Mouse (Mus musculus): ENCODE measurements at regions not wholly inside any gene's neighbourhood (a gene's known extent, or its start where the extent isn't known, plus 50 kb on each side); places are given as distances from the start of the nearest gene placed in this dataset.

DNA sequence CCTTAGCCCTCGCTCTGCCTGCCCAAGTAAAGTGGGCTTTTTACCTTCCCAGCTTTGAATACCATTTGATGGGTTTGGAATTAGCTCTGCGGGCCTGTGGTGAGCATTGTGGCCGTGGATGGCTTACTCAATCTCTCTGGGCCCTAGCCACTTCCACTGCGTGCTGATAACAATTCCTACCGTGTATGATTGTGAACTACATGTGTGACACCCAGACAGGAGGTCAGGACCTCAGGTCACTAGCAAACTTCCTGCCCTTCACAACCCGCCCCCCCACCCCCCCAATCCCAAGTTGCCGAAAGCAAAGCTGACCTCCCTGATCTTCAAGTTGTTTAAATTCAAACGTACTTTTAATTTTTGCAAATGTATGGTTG, 231.9 kb downstream of the 4933412E24Rik start:
- DNase-seq = no peak

DNA sequence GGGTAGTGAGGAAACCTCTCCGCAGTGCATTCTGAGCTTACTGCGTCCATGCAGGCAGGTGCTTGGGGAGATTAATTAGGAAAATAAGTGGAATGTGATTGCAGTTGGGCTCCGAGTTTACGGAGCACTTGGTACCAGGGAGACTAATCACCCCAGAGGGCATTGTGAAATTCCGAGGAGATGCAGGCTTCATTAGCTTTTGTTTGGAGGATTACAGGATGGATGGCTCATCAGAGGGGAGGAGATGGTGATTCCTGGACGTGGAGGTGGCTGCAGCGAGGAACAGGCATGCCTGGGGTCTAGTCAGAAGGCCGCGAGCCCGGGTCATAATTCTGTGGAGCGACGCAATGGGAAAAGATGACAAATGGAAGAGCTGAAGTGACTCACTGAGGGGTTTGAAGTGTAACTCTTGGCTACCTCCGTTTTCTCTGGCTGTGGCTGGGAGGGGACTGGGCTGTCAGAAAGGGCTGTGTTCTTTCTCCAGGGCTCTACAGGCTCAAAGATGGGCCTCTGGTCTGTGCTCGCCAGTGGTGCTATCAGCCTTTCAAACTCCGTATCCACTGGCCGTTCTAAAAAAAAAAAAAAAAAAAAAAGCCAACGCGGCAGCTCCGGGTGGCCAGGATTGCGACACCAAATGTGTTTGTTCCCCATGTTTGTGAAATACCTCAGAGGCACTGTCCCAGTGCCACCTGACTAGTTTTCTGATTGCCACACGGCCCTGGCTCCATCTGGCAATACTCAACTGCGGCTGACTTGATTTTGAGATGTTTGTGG, 232.4 kb downstream of the 4933412E24Rik start:
- peak; percentile 55 for DNase-seq

DNA sequence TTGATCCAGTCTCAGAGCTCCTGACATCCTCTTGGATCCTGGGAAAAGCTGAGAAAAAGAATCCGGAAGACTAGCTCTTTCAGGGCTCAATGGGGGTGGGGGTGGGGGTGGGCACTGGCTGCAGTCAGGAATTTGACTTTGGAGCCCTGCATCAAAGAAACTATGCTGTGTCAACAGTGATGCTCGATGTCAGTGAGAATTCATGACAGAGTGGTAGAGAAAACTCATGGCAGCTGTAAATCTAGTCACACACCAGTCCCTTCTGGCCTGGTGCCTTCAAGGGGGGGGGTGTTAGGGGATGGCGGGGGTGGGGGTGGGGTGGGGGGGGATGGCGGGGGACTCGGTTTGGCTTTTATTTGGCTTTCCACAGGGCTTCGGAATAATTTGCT, 233.0 kb downstream of the 4933412E24Rik start:
- no peak for DNase-seq

DNA sequence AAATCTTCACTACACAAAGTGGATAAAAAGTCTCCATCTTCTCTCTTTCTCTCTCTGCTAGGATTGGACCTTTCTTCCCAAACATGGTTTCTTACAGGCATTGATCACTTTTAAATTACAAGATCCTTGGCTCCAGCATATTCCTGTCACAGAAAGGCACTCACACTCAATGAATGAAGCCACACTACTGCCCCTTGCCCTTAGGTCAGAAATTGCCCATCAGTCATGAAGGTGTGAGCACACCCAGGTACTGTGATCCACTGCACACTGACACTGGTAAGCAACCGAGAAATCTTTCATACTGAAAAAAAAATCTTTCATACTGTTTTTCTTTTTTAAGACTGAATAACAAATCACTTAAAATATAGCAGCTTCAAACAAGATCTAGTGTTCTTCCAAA, 235.9 kb downstream of the 4933412E24Rik start:
- no peak for DNase-seq

DNA sequence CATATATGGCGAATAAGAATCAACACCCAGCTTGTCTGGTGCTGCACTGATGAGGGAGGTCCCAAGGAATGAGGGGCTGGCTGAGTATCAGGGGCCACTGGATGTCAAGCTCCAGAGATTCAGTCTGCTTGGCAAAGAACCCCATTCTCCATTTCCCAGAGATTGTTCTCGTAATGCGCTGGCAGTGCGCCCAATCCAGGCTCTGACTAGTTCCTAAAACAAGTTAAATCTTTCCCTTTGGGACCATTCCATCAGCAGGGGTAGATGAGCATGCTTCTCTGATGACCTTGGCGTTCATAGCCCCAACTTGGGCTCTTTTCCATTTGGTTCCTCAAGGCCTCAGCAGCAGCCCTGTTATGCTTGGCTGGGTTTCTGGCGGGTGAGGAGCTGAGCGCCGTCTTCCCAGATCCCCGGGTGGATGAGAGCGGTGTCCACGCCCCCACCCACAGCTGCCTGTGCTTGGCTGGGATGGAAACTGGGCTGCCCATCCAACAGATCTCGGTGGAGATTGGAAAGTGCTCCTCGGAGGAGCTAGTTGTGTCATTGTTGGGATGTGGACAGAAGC, 239.0 kb downstream of the 4933412E24Rik start:
- DNase-seq = peak; percentile 36

DNA sequence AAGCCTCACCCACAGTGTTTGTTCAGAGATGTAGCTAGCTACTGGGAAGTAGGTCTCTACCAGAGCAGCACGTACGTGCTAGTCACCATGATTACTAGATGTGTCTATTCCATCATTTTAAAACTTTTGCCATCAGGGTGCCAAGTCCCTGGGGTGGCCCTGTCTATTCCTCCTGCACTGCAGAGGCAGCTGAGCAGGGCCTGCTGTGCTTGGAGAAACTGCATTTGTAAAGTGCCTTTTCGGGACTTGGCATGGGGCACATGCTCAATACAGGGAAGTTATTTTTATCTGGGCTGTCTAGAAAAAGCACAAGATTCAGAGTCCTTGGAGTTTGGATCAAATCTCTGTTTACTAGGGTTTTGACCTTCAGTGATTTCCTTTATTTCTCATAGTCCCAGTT, 240.6 kb downstream of the 4933412E24Rik start:
- no peak for DNase-seq

DNA sequence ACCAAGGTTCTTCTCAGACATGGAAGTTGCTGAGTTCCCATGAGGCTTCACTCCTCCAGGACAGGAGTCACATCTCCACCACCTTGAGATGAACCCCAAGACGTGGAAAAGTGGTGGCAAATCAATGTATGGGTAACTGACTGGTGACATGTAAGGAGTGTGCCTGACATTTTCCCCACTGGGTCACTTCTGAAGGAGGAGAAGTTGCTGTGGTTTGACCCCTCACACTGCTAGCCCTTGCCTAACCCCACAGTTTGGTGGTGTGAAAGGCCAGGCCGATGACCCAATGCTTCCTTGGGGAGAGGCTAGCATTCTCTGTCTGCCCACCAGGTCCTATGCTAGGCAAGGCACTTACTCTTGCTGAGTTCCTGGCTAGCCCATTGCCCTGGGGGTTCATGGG, 242.4 kb downstream of the 4933412E24Rik start:
- no peak for DNase-seq

DNA sequence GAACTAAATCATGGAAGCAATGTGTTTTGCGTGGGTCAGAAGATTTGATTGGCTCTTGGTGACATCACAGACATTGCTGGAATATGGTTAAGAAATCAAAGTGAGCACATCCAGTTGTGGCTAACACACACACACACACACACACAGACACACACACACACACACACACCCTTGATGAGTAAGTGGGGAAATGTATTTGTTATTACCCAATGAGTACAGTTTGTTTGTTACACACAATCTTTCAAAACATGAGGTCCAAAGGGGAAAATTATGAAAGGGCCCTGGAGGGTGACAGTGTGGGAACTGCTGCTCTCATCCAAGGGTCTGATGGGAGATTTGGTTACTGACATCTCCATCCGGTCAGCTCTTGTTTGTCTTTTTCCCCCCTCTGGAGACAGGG, 243.8 kb downstream of the 4933412E24Rik start:
- DNase-seq = no peak

DNA sequence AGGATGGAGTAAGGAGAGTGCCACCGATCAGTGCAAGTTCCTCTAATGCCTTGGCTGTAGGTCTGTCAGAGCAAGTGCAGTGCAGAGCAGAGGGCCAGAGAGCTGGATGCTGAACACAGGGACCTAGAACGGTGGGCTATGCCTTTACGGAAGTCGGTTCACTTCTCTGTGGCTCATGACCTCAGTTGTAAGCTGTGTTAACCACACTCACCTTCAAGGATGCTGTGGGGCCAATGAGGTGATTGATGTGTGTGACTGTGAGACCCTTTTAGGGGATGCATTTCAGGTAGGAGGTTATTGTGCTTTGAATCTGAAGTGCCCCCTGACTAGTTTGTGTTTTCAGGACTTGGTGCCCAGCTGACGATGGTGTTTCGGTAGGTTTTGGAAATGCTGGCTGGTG, 254.4 kb downstream of the 4933412E24Rik start:
- no peak for DNase-seq

DNA sequence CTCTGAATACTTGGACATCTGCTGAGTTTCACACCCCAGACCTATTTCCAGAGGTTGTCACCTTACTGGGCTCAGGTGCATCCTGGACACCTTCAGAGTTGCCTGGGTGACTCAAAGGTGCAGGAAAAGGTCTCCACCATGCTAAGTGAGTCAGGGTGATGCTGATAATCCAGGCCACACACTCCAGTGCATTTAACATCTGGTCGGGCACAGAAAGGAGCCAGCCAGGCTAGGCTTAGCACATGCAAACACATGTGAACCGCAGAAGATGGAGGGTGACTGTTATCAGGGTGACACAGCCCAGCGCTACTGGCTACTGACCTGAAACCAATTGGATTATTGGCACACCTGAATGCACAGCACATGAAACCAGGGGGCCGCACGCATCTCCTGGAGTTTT, 255.9 kb downstream of the 4933412E24Rik start:
- no peak for DNase-seq

DNA sequence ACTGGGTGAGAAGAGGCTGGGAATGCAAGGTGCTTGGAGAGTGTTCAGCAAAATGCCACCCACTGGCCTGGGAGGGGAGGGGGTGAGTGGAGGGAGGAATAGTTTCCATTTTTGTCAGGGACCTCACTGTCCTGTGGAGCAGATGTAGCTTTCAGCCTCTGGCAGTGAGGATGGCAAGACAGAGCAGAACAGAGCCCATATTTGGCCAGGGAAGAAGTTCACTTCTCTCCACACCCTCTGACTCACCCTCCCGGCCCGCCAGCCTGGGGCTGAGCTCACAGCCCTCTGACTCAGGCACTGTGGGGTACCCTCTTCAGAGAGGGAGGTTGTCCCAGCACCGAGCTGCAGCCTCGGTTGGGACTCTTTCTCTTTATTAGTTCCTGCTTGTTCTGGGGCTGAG, 256.8 kb downstream of the 4933412E24Rik start:
- DNase-seq = no peak

DNA sequence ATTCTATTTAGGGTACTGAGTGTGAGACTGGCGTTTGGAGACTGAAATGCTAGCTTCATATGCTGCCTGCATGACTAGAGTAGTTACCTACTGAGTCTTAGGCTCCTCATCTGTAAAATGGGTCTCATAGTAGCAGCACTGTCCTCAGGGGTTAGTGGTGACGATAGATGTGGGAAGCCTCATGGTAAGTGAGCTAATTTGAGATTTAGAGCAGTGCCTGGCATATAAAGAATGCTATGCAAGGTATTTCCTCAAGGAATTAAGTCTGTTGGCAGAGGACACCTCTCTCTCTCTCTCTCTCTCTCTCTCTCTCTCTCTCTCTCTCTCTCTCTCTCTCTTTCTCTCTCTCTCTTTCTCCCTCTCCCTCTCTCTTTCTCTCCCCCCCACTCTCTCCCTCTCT, 257.4 kb downstream of the 4933412E24Rik start:
- no peak for DNase-seq

DNA sequence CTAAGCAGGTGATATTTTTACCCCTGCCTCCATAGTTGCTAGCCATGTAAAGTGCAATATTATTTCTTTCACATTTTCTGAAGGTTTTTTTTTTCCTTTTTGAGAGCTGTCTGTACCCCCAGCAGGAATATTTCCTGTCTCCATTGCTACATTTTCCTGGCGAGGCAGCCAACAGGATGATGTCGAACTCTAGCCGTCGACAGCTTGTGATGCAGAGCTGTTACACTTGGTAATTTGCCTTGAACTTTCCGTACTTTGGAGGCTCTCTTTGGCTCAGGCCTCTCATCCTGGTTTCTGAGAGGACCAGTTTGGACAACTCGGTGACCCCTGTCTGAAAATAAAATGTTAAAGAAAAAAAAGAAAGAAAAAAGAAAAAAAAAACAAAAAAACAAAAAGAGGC, 260.3 kb downstream of the 4933412E24Rik start:
- no peak for DNase-seq

DNA sequence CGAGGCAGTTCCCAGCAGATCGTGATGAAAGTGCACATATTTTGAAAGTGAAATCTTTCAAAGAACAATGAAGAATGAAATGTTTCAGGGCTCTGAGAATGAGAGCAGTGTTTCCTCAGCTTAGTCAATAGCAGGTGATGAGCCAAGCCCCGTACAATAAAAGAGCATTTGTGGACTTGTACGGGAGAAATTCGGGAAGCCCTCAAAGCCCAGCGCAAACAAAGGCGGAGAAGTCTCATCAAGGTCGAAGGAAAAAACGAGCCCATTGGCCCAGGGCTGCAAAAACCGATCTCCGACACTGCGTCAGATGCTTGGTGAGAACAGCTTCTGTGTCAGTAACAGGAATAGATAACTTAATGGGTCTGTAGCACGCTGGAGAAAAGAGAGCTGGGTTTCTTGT, 261.5 kb downstream of the 4933412E24Rik start:
- no peak for DNase-seq

DNA sequence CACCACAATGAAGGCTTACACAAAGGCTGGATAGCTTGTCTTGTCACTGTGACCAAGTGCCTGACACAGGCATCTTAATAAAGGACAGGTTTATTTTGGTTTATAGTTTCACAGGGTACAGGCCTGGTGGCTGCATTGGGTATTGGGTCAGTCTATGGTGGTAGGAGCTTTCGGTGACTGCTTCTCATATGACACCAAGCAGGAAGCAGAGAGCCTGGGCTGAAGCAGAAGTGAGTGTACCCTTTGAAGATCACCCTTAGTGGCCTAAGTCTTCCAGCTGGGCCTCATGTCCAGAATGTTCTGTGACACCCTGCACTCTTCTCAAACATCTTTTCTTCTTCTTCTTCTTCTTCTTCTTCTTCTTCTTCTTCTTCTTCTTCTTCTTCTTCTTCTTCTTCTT, 264.1 kb downstream of the 4933412E24Rik start:
- no peak for DNase-seq

DNA sequence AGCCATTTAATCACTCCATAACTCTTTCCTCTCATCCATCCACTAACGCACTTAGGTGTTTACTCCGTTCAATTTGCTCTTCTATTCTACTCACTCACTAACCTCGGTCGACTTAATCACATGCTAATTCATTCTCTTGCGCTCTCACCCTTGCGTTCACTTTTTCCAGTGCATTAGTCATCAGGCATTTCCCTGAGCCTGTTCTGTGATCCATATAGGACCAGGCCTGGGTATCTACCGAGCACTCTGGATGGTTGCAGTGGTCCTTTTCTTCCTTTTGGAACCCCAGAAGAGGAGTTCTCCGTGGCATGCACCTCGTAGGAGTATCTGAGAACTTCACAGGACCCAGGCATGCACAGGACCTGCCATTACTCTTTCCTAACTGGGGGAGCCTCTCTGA, 270.1 kb downstream of the 4933412E24Rik start:
- no peak for DNase-seq

DNA sequence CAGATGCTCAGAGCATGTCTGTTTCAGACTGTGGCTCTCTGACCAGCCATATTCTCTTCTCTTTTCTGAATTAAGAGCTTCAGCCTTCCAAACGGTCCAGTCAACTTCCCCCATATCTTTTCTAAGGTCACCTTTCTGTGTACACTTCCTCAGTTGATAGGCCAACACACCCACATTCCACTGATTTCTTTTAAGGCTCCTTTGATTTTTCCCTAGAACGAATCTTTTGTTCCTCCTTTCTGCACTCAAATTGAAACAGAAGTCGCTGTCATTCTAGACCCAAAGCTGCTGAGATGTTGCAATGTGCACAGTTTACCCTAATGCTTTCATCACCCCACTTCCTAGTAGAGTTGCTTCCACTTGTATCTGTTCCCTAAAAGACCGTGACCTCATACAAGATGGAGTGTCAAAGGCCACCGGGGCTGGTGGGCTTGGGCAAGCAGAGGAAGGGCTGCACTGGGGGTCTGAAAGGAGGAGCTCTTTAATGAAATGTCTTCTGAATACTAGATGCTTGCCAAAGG, 271.9 kb downstream of the 4933412E24Rik start:
- no peak for DNase-seq

DNA sequence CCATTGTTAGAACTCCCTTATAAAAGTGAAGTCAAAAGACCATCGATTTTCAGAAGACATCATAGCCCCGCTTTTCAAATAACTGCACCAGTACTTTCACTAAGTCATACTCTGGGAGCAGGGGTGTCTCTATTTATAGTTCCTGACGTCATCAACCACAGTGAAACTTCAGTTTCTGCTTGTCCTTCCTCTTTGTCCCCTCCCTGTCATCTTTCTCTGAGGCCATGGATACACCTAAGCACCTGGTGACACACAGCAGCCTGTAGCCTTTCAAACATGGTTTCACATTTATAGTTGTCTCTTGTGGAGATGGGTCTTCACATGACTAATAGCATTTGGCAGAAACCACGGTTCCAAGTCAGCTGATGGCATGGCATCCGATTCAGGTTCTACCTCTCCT, 277.2 kb downstream of the 4933412E24Rik start:
- DNase-seq = no peak

DNA sequence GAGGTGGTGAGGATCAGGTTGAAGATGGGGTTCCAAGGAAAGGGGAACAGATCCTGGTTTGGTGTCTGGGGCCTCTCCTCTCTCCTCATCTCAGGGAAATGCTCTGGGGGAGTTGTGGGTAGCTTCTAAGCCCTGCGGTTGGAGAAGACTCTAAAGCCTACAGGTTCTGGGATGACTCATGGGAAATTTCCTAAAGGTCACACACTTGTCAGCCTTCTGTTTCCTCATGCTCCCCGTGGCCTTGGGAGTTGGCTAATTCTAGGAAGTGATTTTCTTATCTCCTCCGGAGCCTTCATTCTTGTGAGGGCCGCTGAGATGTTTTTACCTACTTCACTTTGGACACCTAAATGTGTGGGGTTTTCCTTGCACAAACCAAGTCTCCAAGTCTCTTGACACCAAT, 279.2 kb downstream of the 4933412E24Rik start:
- DNase-seq = no peak

DNA sequence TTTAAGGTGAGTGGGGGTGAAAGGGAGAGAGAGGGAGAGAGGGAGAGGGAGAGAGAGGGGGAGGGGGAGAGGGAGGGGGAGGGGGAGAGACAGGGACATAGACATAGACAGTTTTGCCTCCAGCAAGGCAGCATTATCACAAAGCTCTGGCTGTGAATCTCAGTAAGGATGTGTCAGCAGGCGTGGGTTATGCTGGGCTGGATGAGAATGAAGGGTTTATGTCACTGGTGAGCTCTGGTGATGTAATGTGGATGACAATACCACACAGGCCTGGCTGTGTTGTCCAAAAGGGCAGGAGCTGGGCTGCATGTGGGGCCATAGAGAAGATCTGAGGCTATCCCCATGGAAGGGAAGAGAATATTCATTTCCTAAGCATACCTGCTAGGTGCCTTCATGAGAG, 282.0 kb downstream of the 4933412E24Rik start:
- DNase-seq = no peak

DNA sequence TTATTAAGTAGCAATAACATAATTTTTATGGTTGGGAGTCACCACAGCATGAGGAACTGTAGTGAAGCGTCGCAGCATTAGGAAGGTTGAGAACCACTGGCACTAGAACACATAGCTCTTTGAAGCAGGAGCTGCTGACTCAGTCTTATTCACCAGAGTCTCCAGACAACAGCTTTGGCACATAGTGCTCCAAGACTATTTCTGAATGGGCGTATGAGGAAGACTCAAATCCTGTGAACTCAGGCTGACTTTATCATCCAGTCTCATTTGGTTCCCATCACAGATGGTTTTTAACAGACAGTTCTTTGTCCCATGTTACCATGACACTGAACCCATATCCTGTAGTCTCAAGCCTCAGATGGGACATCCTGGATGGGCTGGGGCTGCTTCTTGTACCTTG, 282.5 kb downstream of the 4933412E24Rik start:
- DNase-seq = no peak

DNA sequence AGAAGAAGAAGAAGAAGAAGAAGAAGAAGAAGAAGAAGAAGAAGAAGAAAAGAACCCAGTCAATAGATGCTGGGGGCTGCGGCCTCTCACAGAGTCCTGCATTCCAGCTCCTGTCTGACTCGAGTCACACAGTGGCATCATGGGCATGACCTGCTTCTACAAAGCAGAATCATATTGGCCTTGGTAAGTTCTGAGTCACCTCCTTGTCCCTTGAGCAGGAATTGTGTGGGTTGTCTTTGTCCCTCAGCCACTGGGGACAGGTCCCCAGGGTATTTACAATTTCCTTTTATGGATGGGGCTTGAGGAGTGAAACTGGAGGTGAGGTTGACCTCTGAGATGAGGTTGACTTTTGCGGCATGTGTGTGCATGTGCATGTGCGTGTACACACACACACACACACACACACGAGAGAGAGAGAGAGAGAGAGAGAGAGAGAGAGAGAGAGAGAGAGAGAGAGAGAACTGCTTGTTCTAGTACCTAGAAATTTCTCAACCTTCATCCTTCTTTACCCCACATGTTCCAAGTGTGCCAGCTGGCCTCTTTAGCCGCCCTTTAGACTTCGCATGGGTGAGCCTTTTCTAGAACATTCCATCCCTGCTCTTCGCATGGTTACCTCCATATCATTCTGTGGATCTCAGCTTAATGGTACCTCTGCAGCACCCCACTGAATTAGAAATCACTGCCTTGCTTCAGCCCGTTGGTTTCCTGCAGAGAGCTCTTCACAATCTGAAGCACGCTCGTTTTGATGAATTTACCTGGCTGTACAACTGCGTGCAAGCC, 283.2 kb downstream of the 4933412E24Rik start:
- no peak for DNase-seq

DNA sequence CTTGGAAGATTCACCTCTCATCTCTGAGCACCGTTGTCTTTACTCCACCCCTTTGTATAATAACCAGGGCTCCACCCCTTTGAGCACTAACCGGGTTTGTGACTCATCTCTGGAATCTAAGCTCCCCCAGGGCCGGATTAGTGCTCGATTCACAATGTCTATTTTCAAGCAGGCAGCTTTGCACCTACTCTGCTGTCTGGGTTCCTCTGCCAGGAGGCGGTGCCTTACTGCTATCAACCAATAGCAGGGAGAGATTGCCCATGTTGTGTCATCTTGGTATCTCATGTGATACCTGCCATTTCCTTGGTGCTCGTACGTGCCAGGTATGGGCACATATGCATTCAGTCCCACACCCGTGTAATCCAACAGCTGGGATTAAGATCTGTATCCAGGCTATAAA, 285.3 kb downstream of the 4933412E24Rik start:
- no peak for DNase-seq

Measured in liver (tissue).